ENCODE assay signal across 9 mouse cellular contexts in the genomic region with DNA sequence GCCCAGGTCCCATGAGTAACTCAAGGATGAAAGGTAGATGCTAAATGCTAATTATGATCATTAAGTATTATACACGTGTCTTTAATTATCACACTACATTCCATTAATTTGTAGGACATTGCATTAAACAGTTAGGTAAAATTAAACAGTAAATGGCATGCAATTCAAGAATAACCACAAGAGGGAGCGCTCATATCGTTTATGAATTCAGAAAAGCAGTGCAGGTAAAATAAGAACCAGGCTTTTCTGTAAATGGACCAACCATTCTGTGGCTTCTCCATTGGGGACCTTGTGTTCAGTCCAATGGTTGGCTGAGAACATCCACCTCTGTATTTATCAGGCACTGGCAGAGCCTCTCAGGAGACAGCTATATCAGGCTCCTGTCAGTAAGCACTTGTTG. TPM values are rescaled to one million over a fixed set of nuclear protein-coding genes. Genes with fewer than 3 reads are reported as not detected.
A peak's percentile ranks its signal among the peaks of the same experiment; 100 is the strongest.
DNase-seq lines count a peak whose midpoint lies in the region; ATAC-seq and TF ChIP-seq lines count a peak whose summit lies in the region.
"Had no signal": no experiment of that assay in that cellular context is flagged by ENCODE, and none has a peak within 500 bp of the region (broad histone marks: within the 10 kb centered on the region; RNA-seq: fewer than 3 reads in every experiment).

No protein-coding gene starts in this region.

- H3K4me3 ChIP-seq in midbrain, embryonic 11.5 days (ENCODE audit: low read depth, low read length) = no peak overlapping the region
- H3K4me3 ChIP-seq in midbrain, embryonic 10.5 days = no peak overlapping the region
- H3K4me3 ChIP-seq in midbrain, postnatal 0 days (ENCODE audit: low read depth, low read length) = no peak overlapping the region
- H3K4me3 ChIP-seq: heart, embryonic 13.5 days had no signal

- DNase-seq in frontal cortex, postnatal 36 days (ENCODE audit: low spot score in 2 of 2) = peak; percentile 3 to 49
- DNase-seq in frontal cortex, postnatal 14 days (ENCODE audit: low spot score in 2 of 2) = no peak
- DNase-seq in midbrain, embryonic 11.5 days (ENCODE audit: low spot score, missing footprints) = peak; percentile 94
- DNase-seq in midbrain, embryonic 10.5 days (ENCODE audit: low spot score) = no peak
- DNase-seq in fibroblast of lung, adult 2 months (ENCODE audit: low read depth) = peak; percentile 1
- peak; percentile 73 for DNase-seq in midbrain, postnatal 0 days (ENCODE audit: low spot score)
- DNase-seq in heart, adult 8-10 months (ENCODE audit: low spot score) = no peak
- no peak for DNase-seq in urinary bladder, postnatal 4 days (ENCODE audit: low spot score in 2 of 2)

- peak; percentile 36; the same call in 1 of the 2 replicates for ATAC-seq in midbrain, embryonic 11.5 days (ENCODE audit: low FRiP score)
- ATAC-seq in midbrain, postnatal 0 days (ENCODE audit: low FRiP score) = no peak

- WGBS in midbrain, embryonic 11.5 days = 9% methylated on average over 3 of the region's 3 CpGs
- WGBS in midbrain, embryonic 10.5 days = 6% methylated on average over 3 of the region's 3 CpGs
- 3% methylated on average over 3 of the region's 3 CpGs for WGBS in midbrain, postnatal 0 days

- peak; percentile 88 for TF ChIP-seq CTCF in midbrain, postnatal 0 days (IDR thresholded peaks at IDR 0.05)

- H3K27ac ChIP-seq in midbrain, embryonic 11.5 days (ENCODE audit: low read depth, low read length) = no peak overlapping the region
- no peak overlapping the region for H3K27ac ChIP-seq in midbrain, embryonic 10.5 days (replicated peaks)
- no peak overlapping the region for H3K27ac ChIP-seq in midbrain, postnatal 0 days (ENCODE audit: low read depth, low read length)
- H3K27ac ChIP-seq: heart, embryonic 13.5 days had no signal

- H3K9me3 ChIP-seq in midbrain, embryonic 11.5 days (ENCODE audit: control insufficient read depth, low read length) = no peaks in the 10 kb centered on the region
- no peaks in the 10 kb centered on the region for H3K9me3 ChIP-seq in midbrain, embryonic 10.5 days (replicated peaks)
- no peaks in the 10 kb centered on the region for H3K9me3 ChIP-seq in midbrain, postnatal 0 days (ENCODE audit: low read length)
- H3K9me3 ChIP-seq: heart, embryonic 13.5 days had no signal

- H3K36me3 ChIP-seq in midbrain, embryonic 11.5 days (ENCODE audit: control insufficient read depth, insufficient read depth, low read length) = no peaks in the 10 kb centered on the region
- H3K36me3 ChIP-seq in midbrain, embryonic 10.5 days = no peaks in the 10 kb centered on the region
- no peaks in the 10 kb centered on the region for H3K36me3 ChIP-seq in midbrain, postnatal 0 days (ENCODE audit: insufficient read depth, low read length)
- H3K36me3 ChIP-seq: heart, embryonic 13.5 days had no signal

- no peaks in the 10 kb centered on the region for H3K4me1 ChIP-seq in midbrain, embryonic 11.5 days (ENCODE audit: control insufficient read depth, insufficient read depth, low read length)
- H3K4me1 ChIP-seq in midbrain, embryonic 10.5 days = no peaks in the 10 kb centered on the region
- no peaks in the 10 kb centered on the region for H3K4me1 ChIP-seq in midbrain, postnatal 0 days (ENCODE audit: insufficient read depth, low read length)
- H3K4me1 ChIP-seq: heart, embryonic 13.5 days had no signal

- no peaks in the 10 kb centered on the region for H3K27me3 ChIP-seq in midbrain, embryonic 11.5 days (ENCODE audit: control insufficient read depth, insufficient read depth, low read length)
- no peaks in the 10 kb centered on the region for H3K27me3 ChIP-seq in midbrain, embryonic 10.5 days (ENCODE audit: low read depth, poor library complexity, severe bottlenecking)
- no peaks in the 10 kb centered on the region for H3K27me3 ChIP-seq in midbrain, postnatal 0 days (ENCODE audit: insufficient read depth, low read length)
- H3K27me3 ChIP-seq: heart, embryonic 13.5 days had no signal

- no peak overlapping the region for H3K9ac ChIP-seq in midbrain, embryonic 11.5 days (ENCODE audit: low read length)
- no peak overlapping the region for H3K9ac ChIP-seq in midbrain, postnatal 0 days (replicated peaks; ENCODE audit: low read length, poor library complexity, severe bottlenecking)
- H3K9ac ChIP-seq: heart, embryonic 13.5 days had no signal

- no peak overlapping the region for H3K4me2 ChIP-seq in midbrain, embryonic 11.5 days
- H3K4me2 ChIP-seq in midbrain, postnatal 0 days (ENCODE audit: low read depth, low read length, poor library complexity, severe bottlenecking) = no peak overlapping the region
- H3K4me2 ChIP-seq: heart, embryonic 13.5 days had no signal

RNA-seq across cellular contexts. Expression of a gene that starts 25.2 kb away (rescaled TPM):
- 0.04 TPM in 1 of 2 replicates, not detected in the other for polyA plus RNA-seq in midbrain, embryonic 11.5 days (2014; fragmentation: Nextera tagmentation; extraction: Ambion mirVana)
- polyA plus RNA-seq in midbrain, embryonic 10.5 days (2016; fragmentation: Nextera tagmentation; extraction: Ambion mirVana) = not detected in 2 replicates
- total RNA-seq in midbrain, postnatal 0 days (2014; rRNA removed) = 2.2 and 3.1 TPM in 2 replicates
- polyA plus RNA-seq in midbrain, postnatal 0 days (2015; fragmentation: Nextera tagmentation; extraction: Ambion mirVana) = 1.0 and 1.3 TPM in 2 replicates
- total RNA-seq in heart, adult 8-10 months (2022) = not detected

Comparison
In these comparisons a context has a peak if more than half of its experiments do, and no peak if none do; other contexts are left out.
1. DNase-seq: peak in frontal cortex, postnatal 36 days (2 of 2), midbrain, embryonic 11.5 days (single experiment), fibroblast of lung, adult 2 months (single experiment) and midbrain, postnatal 0 days (single experiment); none in frontal cortex, postnatal 14 days (0 of 2), midbrain, embryonic 10.5 days (single experiment), heart, adult 8-10 months (single experiment) and urinary bladder, postnatal 4 days (0 of 2).